Mouse (Mus musculus): ENCODE measurements around the gene 2510009E07Rik. TPM values are rescaled to one million over a fixed set of nuclear protein-coding genes. Genes with fewer than 3 reads are reported as not detected.
"Not testable (repeated sequence)": the region's sequence is repeated elsewhere in the genome, so short reads cannot be mapped to it uniquely, and the experiment has no call there.

The 2510009E07Rik gene
- total RNA-seq, 2 experiments from 2014 or later, result 16.6 to 22.2 TPM

GRCm38 (mm10) chr16:21676791-21677190 is 17.7 kb downstream of the 2510009E07Rik start:
- DNase-seq, result no peak

DNA sequence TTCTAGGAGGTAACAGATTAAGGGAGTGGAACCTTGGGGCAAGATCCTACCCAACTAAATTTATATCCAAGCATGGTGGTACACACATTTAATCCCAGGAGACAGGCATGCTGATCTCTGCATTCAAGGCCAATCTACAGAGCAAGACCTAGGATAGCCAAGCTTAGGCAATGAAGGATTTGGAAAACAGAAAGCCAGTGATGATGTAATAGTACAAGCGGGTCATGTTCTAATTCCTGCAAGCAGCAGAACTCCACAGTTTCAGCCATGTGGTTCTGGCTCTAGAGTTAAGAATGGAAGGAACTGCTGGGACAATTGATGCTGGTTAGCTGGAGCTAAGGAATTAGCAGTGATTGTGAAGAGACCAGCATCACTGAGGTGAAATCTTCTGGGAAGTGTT is 20.8 kb downstream of the 2510009E07Rik start:
- DNase-seq, result not testable (repeated sequence)

DNA sequence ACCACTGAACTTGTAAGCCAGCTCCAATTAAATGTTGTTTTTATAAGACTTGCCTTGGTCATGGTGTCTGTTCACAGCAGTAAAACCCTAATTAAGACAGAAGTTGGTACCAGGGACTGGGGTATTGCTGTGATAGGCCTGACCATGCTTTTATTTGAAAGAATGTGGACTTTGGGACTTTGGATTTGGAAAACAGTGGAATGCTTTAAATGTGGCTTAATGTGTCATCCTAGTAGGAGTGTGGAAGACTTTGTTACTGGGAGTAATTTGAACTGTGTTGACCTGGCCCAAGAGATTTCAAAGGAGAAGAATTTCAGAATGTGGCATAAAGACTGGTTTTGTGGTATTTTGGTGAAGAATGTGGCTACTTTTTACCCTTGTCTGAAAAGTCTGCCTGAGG is 21.4 kb downstream of the 2510009E07Rik start:
- not testable (repeated sequence) for DNase-seq

DNA sequence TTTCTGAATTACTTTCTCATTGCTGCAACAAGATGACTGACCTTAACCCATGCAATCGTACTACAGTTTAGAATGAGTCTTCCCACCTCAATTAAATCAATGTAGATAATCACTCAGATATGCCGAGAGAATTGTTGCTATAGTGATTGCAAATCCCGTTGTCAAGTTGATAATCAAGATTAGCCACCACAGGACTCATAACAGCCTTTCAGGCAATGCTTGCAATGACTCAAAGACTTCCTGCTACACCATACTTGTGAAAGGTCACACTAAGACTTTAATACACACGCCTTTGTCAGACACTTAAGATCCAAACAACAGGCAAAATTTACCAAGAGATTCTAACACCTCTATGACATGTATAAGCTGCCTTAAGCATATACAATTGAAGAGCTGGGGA is 22.6 kb downstream of the 2510009E07Rik start:
- DNase-seq, result no peak

GRCm38 (mm10) chr16:21665423-21665986 is 29.0 kb downstream of the 2510009E07Rik start:
- no peak for DNase-seq

GRCm38 (mm10) chr16:21664633-21665363 is 29.7 kb downstream of the 2510009E07Rik start:
- DNase-seq, result no peak

GRCm38 (mm10) chr16:21655961-21656360 is 38.5 kb downstream of the 2510009E07Rik start:
- no peak for DNase-seq

- no peak for DNase-seq
Observed at GRCm38 (mm10) chr16:21655291-21655690, 39.2 kb downstream of the 2510009E07Rik start.

- no peak for DNase-seq
Observed at GRCm38 (mm10) chr16:21654384-21654783, 40.1 kb downstream of the 2510009E07Rik start.

DNA sequence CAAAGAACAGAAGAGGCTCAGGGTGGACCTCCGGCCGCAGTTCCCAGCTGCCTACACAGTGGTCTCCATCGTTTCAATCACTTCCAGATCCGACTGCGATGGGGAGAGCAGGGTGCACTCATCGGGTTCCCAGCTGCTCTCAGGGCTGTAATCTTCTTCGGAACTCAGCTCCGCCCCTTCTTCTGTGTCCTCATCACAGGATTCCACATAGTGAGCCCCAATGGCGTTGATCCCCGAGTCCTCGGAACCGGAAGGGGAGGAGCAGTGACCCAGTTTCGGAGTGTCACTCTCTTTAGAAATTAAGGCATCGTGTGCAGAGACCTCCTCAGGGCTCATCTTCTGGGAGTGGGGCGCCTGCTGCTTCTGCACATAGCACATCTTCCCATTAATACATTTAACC is 41.3 kb downstream of the 2510009E07Rik start:
- DNase-seq, result no peak

DNA sequence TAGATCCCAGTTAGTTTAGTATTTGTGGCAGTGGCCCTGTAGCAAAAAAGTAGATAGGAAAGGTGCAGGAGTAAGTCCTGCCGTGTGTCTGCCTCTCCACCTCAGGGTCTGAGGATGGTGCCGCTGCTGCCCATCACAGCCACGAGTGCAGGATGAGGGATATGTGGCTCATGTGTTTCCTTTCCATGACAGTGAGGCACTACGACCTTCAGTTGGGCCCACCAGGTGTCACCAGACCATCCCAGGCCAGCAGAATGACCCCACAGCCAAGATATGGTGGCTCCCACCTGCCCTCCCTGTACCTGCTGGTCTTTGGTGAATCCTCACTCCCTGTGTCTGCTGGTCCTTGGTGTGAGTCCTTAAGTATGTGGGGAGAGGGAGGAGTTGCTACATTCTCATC is 43.3 kb downstream of the 2510009E07Rik start:
- DNase-seq, result no peak

DNA sequence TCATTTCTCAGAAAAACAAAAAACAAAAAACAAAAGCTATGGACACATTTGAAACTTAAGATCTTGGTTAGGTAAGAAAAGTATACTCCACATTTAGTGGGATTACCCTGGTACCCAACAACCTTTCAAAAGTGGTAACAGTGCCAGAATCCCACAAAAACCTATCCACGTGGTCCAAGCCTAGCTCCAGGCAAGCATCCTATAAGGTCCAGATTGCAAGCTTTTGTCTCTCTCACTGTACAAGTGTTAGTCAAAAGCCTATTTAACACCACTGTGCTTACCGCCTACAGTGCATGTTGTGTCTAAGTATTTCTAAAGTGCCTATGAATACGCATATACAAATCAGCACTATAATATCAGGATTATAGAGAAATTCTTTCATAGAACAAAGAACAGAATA is 44.2 kb downstream of the 2510009E07Rik start:
- no peak for DNase-seq

DNA sequence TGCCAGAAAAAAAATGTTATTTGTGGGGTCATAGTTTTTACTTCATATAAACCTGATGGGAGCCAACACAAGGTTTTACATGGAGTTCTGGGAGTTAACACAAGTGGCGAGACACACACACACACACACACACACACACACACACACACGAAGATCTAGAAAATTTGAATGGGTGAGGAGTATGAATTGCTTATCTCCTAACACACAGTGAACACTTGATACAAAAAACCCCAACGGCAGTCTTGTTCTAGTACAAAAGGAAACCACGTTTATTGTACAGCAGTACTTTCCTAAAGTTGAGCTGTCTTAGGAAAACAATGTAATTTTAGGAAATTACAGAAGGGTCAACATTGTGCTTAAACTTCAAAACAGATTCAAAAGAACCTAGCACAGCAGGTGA is 45.7 kb downstream of the 2510009E07Rik start:
- DNase-seq, result no peak

GRCm38 (mm10) chr16:21646496-21646895 is 48.0 kb downstream of the 2510009E07Rik start:
- no peak for DNase-seq

DNA sequence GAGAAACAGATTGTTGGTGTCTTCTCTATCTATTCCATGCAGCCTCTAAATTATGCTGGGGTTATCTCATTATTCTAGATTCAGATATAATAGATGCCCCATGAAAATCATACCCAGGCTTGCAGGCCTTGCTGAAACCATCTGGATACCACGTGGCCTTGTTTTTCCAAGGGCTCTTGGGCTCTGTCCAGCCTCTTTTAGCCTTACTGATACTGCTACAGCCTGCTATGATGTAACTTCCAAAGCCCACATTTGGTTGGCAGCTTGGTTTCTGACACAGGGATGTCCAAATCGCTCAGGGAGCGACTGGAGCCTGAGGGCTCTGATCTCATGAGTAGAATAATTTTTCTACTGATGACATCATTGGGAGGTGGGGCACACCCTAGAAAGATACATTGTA is 48.5 kb downstream of the 2510009E07Rik start:
- peak; percentile 52 for DNase-seq

- no peak for DNase-seq
Observed at GRCm38 (mm10) chr16:21644574-21644973, 49.9 kb downstream of the 2510009E07Rik start.

DNA sequence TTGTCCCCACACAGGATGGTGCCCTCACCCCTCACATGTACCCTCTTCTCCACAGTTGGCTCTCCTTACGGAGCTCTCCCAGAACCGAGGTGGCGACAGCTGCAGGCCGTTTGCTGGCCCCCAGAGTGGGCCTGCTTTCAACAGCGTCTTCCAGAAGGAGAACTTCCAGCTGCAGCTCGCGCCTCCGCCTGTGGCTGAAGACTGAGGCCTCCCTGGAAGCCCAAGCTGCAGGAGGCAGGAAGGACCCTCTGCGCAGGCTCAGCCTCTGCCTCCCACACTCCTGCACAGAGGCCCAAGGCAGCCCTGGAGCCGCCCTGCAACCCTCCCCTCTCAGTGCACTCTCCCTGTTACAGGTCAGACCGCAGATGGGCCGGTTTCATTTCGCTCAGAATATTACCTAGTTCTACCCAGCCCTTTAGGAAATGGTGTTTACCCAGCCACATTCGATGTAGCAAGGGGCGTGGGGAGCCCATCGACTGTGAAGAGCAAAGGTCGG is 50.4 kb downstream of the 2510009E07Rik start:
- DNase-seq, result peak; percentile 49

- DNase-seq, result no peak
Observed at GRCm38 (mm10) chr16:21643621-21644041, 50.8 kb downstream of the 2510009E07Rik start.

GRCm38 (mm10) chr16:21642906-21643305 is 51.6 kb downstream of the 2510009E07Rik start:
- DNase-seq, result no peak

- no peak for DNase-seq
Observed at GRCm38 (mm10) chr16:21641944-21642343, 52.5 kb downstream of the 2510009E07Rik start.

GRCm38 (mm10) chr16:21640766-21641499 is 53.5 kb downstream of the 2510009E07Rik start:
- no peak for DNase-seq

DNA sequence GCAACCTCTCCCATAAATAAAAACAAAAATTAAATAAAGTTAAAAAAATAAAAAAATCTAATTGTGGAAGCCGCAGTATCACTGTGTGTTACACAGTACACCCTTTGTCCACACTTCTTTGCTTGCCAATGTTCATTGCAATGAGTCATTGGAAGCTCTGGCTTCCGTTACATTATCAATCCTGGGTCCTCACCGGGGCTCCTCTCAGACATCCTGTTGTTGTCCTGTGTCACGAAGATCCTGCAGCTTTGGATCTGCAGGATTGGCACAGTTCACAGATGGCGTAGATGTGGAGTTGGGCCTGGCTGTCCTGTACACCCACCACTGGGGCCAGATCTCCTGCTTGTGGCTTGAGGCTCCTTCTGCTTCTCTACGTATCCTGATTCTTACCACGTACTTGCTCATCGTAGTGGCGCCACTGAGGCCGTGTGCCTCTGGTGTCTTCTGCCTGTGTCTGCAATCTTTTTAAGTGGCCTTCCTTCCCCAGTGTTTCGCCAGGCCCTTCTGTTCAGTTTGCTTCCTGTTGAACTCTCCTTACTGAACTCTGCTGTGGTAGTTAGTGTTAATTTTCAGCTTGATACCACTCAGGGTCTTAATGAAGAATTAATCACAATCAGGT is 57.2 kb downstream of the 2510009E07Rik start:
- DNase-seq, result no peak
